Mouse (Mus musculus) hindbrain, embryonic 16.5 days (tissue): Measurements from ENCODE around the gene Hhipl1. TPM values are rescaled to one million over a fixed set of nuclear protein-coding genes. Genes with fewer than 3 reads are reported as not detected.

ENCODE experiments used
- ATAC-seq: fragments of 200-750 bp; cut with Nextera tagmentation; 2 replicates; pipeline ENCODE4 v1.8.0; 2017; ENCODE audit warnings: moderate TSS enrichment, moderate library complexity
- H3K27ac ChIP-seq: fragments of 300-500 bp; sonication (generic); 2 replicates; pipeline ENCODE4 v1.5.1; 2014; ENCODE audit warnings: low read depth, mild to moderate bottlenecking, control low read depth, low read length, moderate library complexity
- H3K27me3 ChIP-seq: fragments of 300-500 bp; sonication (generic); replicated peaks from 2 replicates; pipeline ENCODE4 v1.6.1; 2014; ENCODE audit warnings: low read length; ENCODE audit not compliant: control insufficient read depth, insufficient read depth
- H3K36me3 ChIP-seq: fragments of 300-500 bp; sonication (generic); 2 replicates; pipeline ENCODE4 v1.6.1; 2014; ENCODE audit warnings: mild to moderate bottlenecking, low read length, moderate library complexity, mixed read lengths; ENCODE audit not compliant: control insufficient read depth, insufficient read depth
- H3K4me1 ChIP-seq: fragments of 300-500 bp; sonication (generic); 2 replicates; pipeline ENCODE4 v1.6.1; 2014; ENCODE audit warnings: low read depth, low read length; ENCODE audit not compliant: control insufficient read depth, insufficient read depth
- H3K4me2 ChIP-seq: fragments of 300-500 bp; sonication (generic); 2 replicates; pipeline ENCODE4 v1.6.1; 2014; ENCODE audit warnings: mild to moderate bottlenecking, low read length, control low read depth, moderate library complexity
- H3K4me3 ChIP-seq: fragments of 300-500 bp; sonication (generic); 2 replicates; pipeline ENCODE4 v1.5.1; 2014; ENCODE audit warnings: mild to moderate bottlenecking, low read length, control low read depth, moderate library complexity
- H3K9ac ChIP-seq: fragments of 300-500 bp; sonication (generic); 2 replicates; pipeline ENCODE4 v1.6.1; 2014; ENCODE audit warnings: low read depth, mild to moderate bottlenecking, control low read depth, low read length, moderate library complexity
- H3K9me3 ChIP-seq: fragments of 300-500 bp; sonication (generic); 2 replicates; pipeline ENCODE4 v1.6.1; 2014; ENCODE audit warnings: mild to moderate bottlenecking, low read length, moderate library complexity; ENCODE audit not compliant: control insufficient read depth
- WGBS: fragments of 180-500 bp; shearing (Covaris S2); extraction: QIAGEN DNeasy Blood & Tissue Kit; methylation state at CpG from one replicate; pipeline ENCODE4 v1.1.7; 2014; 5-methylcytosine and 5-hydroxymethylcytosine counted together
- polyA plus RNA-seq: library from polyadenylated mRNA; unstranded; fragments of >200 nt; fragmentation: Nextera tagmentation; extraction: Ambion mirVana; gene quantifications from 2 replicates; pipeline ENCODE4 v1.2.1, GENCODE M21; 2015

The Hhipl1 gene
- polyA plus RNA-seq, 1 experiment from 2014 or later, result 2.6 TPM

DNA sequence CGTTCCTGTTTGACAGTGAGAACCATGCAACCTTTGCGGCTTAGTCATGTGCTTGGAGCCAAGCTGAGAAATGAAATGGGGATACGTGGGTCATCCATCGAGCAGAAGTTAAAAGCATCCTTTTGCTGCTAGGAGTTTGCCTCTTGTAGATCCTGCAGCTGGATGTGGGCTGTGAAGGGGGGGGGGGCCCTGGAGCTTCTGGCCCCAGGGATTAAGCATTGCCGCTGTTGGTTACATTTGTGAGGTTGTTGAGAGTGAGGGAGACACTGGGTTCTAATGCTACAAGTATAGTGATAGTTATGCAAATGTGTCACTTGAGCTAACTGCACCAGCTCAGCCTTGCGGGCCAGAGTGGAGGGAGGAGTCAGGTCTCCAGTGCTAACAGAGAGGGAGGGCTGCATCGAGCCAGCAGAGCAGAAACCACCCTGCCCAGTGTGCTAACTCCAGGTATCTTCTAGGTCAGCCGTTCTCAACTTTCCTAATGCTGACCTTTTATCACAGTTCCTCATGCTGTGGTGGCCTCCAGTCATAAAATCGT, 11.2 kb downstream of the Hhipl1 start:
- no peaks in the 10 kb centered on the region for H3K9me3 ChIP-seq
- WGBS, result 12% methylated on average over 9 of the region's 9 CpGs
- H3K36me3 ChIP-seq, result no peaks in the 10 kb centered on the region
- no peak for ATAC-seq
- H3K4me1 ChIP-seq, result no peaks in the 10 kb centered on the region; the same call in none of the 2 replicates
- H3K27me3 ChIP-seq, result peaks cover 14% of the 10 kb centered on the region
- no peak overlapping the region for H3K27ac ChIP-seq
- H3K4me2 ChIP-seq, result no peak overlapping the region
- H3K9ac ChIP-seq, result no peak overlapping the region
- H3K4me3 ChIP-seq, result no peak overlapping the region

DNA sequence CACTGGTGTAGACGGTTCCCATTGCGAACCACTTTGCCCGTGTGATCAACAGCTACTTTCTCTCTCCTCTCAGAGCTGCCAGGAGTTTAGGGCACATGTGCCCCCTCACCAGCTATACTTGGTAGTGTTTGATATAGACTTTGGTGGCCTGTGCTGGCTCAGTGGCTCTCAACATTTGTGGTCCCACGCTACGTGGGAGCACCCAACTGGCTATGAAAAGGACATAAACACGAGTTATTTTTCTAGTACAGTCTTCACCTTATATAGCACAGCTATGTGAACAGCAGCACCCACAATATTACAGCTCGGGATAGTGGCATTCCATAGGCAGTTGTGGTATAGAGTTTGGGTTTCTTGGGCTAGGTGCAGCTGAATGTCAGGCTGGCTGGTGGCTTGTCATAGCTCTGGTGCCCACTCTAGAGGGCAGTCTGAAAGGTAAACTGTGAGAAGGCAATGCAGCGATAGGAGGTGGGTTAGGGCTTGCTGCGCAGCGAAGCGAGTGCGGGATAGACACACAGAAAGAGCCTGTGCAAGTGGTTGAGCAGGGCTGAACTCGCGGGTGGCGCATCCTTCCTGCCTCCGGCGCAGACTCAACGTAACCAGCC, 11.9 kb downstream of the Hhipl1 start:
- Histone ChIP-seq H3K9ac (no peak overlapping the region; the same call in 1 of the 2 replicates), H3K4me1 (no peaks in the 10 kb centered on the region; the same call in none of the 2 replicates), H3K36me3 (no peaks in the 10 kb centered on the region), H3K4me3 (peak overlapping the region; percentile 17), H3K9me3 (no peaks in the 10 kb centered on the region), H3K27me3 (peaks cover 14% of the 10 kb centered on the region), H3K27ac (no peak overlapping the region), H3K4me2 (peak overlapping the region; percentile 42)
- 26% methylated on average over 18 of the region's 18 CpGs for WGBS
- ATAC-seq, result no peak

- Histone ChIP-seq H3K36me3 (no peaks in the 10 kb centered on the region), H3K27me3 (peaks cover 14% of the 10 kb centered on the region), H3K4me3 (peak overlapping the region; percentile 17), H3K9me3 (no peaks in the 10 kb centered on the region), H3K27ac (no peak overlapping the region), H3K4me1 (no peaks in the 10 kb centered on the region; the same call in none of the 2 replicates), H3K9ac (no peak overlapping the region; the same call in 1 of the 2 replicates), H3K4me2 (peak overlapping the region; percentile 42)
- WGBS, result 20% methylated on average over 26 of the region's 37 CpGs
- ATAC-seq, result no peak
Observed at GRCm38 (mm10) chr12:108318499-108318898, 12.4 kb downstream of the Hhipl1 start.

GRCm38 (mm10) chr12:108320096-108320495, 14.0 kb downstream of the Hhipl1 start:
- Histone ChIP-seq H3K27ac (no peak overlapping the region), H3K9me3 (no peaks in the 10 kb centered on the region), H3K4me1 (no peaks in the 10 kb centered on the region; the same call in none of the 2 replicates), H3K36me3 (no peaks in the 10 kb centered on the region), H3K27me3 (peaks cover 14% of the 10 kb centered on the region), H3K4me2 (no peak overlapping the region), H3K4me3 (no peak overlapping the region), H3K9ac (no peak overlapping the region)
- 10% methylated on average over 8 of the region's 8 CpGs for WGBS
- ATAC-seq, result no peak

DNA sequence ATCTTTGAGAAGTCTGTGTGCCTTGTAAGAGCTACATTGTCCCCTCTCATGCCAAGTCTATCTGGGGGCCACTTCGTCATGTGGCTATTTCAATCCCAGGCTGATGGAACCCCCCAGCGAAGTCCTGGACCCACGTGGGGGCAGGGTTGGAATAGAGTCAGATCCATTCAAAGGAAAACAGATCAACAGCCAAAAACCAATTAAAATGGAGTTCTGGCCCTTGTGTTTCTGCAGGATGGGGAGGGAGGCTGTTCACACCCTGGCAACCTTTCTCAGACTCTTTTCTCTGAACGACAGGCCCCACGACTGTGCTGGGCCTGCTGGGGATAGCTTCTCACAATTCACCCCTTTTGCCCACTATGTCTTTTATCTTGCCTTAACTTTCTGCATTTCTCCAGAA, 20.3 kb downstream of the Hhipl1 start:
- Histone ChIP-seq H3K9ac (no peak overlapping the region), H3K27me3 (0 out of 2 replicates have a peak, but pooled peaks cover 3% of the 10 kb centered on the region), H3K4me1 (peaks cover 14% of the 10 kb centered on the region), H3K4me3 (no peak overlapping the region), H3K27ac (no peak overlapping the region), H3K4me2 (no peak overlapping the region), H3K36me3 (no peaks in the 10 kb centered on the region), H3K9me3 (no peaks in the 10 kb centered on the region)
- 33% methylated on average over 5 of the region's 5 CpGs for WGBS
- no peak for ATAC-seq

DNA sequence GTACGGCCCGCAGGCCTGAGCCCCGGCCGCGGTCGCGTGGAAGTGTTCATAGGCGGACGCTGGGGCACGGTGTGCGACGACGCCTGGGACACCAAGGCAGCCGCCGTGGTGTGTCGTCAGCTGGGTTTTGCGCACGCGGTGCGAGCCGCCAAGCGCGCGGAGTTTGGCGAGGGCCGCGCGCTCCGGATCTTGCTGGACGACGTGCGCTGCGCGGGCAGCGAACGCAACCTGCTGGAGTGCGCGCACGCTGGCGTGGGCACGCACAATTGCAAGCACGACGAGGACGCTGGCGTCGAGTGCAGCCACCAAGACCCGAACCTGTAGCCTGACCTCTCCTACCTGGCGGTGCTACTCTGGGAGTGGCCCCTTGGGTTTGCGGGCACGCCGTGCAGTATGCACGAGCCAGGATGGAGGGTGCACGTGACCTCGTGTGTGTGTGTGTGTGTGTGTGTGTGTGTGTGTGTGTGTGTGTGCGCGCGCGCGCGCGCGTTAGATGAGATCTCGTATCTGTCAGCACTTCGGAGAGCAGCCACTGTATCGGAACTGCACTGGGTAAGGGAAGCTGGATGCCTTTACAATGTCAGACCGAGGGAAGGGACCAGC, 21.9 kb downstream of the Hhipl1 start:
- Histone ChIP-seq H3K36me3 (no peaks in the 10 kb centered on the region), H3K9ac (peak overlapping the region; percentile 75), H3K9me3 (no peaks in the 10 kb centered on the region), H3K4me2 (peak overlapping the region; percentile 90), H3K4me1 (peaks cover 16% of the 10 kb centered on the region), H3K27ac (peak overlapping the region; percentile 17; the same call in 1 of the 2 replicates), H3K27me3 (0 out of 2 replicates have a peak, but pooled peaks cover 3% of the 10 kb centered on the region), H3K4me3 (peak overlapping the region; percentile 56)
- ATAC-seq, result peak; percentile 77
- 2% methylated on average over 65 of the region's 66 CpGs for WGBS

- Histone ChIP-seq H3K27me3 (0 out of 2 replicates have a peak, but pooled peaks cover 5% of the 10 kb centered on the region), H3K36me3 (no peaks in the 10 kb centered on the region), H3K27ac (no peak overlapping the region), H3K4me3 (peak overlapping the region; percentile 80), H3K9ac (peak overlapping the region; percentile 12; the same call in 1 of the 2 replicates), H3K9me3 (no peaks in the 10 kb centered on the region), H3K4me1 (peaks cover 20% of the 10 kb centered on the region), H3K4me2 (peak overlapping the region; percentile 99)
- ATAC-seq, result peak; percentile 19; the same call in 1 of the 2 replicates
- WGBS, result under 1% methylated on average over 16 of the region's 16 CpGs
Observed at GRCm38 (mm10) chr12:108333056-108333455, 27.0 kb downstream of the Hhipl1 start.

GRCm38 (mm10) chr12:108333481-108333882, 27.4 kb downstream of the Hhipl1 start:
- 2% methylated on average over 22 of the region's 22 CpGs for WGBS
- Histone ChIP-seq H3K4me1 (peaks cover 17% of the 10 kb centered on the region), H3K9me3 (no peaks in the 10 kb centered on the region), H3K36me3 (no peaks in the 10 kb centered on the region), H3K27me3 (0 out of 2 replicates have a peak, but pooled peaks cover 5% of the 10 kb centered on the region), H3K27ac (peak overlapping the region; percentile 60; the same call in 1 of the 2 replicates), H3K4me3 (peak overlapping the region; percentile 80), H3K4me2 (peak overlapping the region; percentile 99), H3K9ac (peak overlapping the region; percentile 12)
- peak; percentile 18 for ATAC-seq

DNA sequence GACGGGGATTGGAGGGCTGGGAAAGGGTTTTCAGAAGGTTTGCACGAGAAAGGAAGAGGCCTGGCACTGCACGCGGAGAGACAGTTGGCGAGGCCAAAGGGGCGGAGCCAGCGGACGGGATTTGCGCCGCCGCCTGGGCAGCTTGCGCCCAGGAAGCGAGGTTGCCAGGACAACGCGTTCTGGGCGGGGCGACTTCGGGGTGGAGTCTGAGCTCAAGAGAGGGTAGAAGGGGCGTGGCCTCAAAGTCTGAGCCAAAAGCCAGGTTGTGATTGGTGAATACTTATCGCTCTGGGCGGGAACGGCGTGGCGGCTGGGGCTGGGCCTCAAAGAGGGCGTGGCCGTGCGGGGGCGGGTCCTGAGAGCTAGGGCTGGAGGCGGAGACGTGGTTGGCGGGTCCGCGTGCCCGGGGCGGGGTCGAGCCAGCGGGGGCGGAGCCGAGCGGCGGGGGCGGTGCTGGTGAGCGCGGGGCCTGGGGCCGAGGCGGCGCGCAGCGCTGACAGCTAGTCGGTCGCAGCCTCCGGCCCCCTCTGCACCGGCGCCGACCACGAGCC, 27.9 kb downstream of the Hhipl1 start, which contains the start of gene Cyp46a1:
Gene Cyp46a1 (plus strand): TSS at position 487 of the 551 bp plus-strand sequence.
- no peaks in the 10 kb centered on the region for H3K9me3 ChIP-seq
- peak within 1 kb of the TSS; percentile 78 for H3K27ac ChIP-seq
- peak within 1 kb of the TSS; percentile 99 for H3K4me2 ChIP-seq
- H3K4me3 ChIP-seq, result peak within 1 kb of the TSS; percentile 80
- peaks cover 14% of the 10 kb centered on the region for H3K4me1 ChIP-seq
- ATAC-seq, result peak; percentile 94
- H3K36me3 ChIP-seq, result no peaks in the 10 kb centered on the region
- H3K9ac ChIP-seq, result peak within 1 kb of the TSS; percentile 83
- H3K27me3 ChIP-seq, result 0 out of 2 replicates have a peak, but pooled peaks cover 2% of the 10 kb centered on the region
- WGBS, result under 1% methylated on average over 26 of the region's 56 CpGs
